11 mouse cellular contexts compared by ENCODE assay signal in the genomic region with DNA sequence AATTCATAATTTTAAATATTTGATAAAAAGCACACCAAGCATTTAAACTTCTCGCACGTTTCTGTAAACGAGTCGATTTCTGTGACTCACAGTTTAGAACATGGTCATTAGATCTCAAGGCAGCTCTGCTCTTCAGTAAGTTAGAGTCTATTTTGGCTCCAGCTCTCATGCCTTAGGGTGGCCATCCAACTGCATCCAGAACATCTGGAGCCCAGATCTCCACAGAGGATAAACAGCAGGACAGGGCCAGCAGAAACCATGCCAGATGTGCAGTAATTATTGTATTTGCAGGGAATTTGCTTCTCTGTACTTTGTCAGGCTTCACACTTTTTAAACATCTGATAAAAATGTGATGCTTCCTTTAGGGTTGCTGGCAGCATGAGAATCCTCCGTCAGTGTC.
DNase-seq lines count a peak whose midpoint lies in the region.
"Had no signal": no experiment of that assay in that cellular context is flagged by ENCODE, and none has a peak within 500 bp of the region (broad histone marks: within the 10 kb centered on the region; RNA-seq: fewer than 3 reads in every experiment).

No protein-coding gene starts in this region.

- no peak overlapping the region for H3K27ac ChIP-seq in embryonic facial prominence, embryonic 10.5 days (replicated peaks)
- H3K27ac ChIP-seq: heart, embryonic 15.5 days; midbrain, embryonic 10.5 days had no signal

- H3K27me3 ChIP-seq in embryonic facial prominence, embryonic 10.5 days (replicated peaks; ENCODE audit: low read depth, poor library complexity, severe bottlenecking) = no peaks in the 10 kb centered on the region
- H3K27me3 ChIP-seq: heart, embryonic 15.5 days had no signal

- no peaks in the 10 kb centered on the region for H3K36me3 ChIP-seq in embryonic facial prominence, embryonic 10.5 days (replicated peaks)
- H3K36me3 ChIP-seq: heart, embryonic 15.5 days; midbrain, embryonic 10.5 days had no signal

- DNase-seq in ovary, postnatal 14 days (ENCODE audit: low spot score) = peak; percentile 1
- DNase-seq in ovary, postnatal 36 days (ENCODE audit: low spot score) = no peak
- peak; percentile 30 for DNase-seq in embryonic facial prominence, embryonic 10.5 days (ENCODE audit: low spot score)
- DNase-seq in gastrocnemius, postnatal 25 days = peak; percentile 24
- peak; percentile 44 for DNase-seq in skeletal muscle tissue, adult 2 months (ENCODE audit: low read depth, low spot score)
- no peak for DNase-seq in spleen, postnatal 4 days (ENCODE audit: low spot score in 2 of 2)
- no peak for DNase-seq in adrenal gland, adult 18-20 months (ENCODE audit: low spot score in 2 of 2)
- DNase-seq in heart, adult 9 months (ENCODE audit: low spot score in 2 of 2) = no peak
- DNase-seq: cerebellum, adult 9-11 months had no signal

- H3K9me3 ChIP-seq in embryonic facial prominence, embryonic 10.5 days = no peaks in the 10 kb centered on the region
- H3K9me3 ChIP-seq: heart, embryonic 15.5 days; midbrain, embryonic 10.5 days had no signal

- WGBS in embryonic facial prominence, embryonic 10.5 days = 69% methylated on average over 5 of the region's 5 CpGs

- no peaks in the 10 kb centered on the region for H3K4me1 ChIP-seq in embryonic facial prominence, embryonic 10.5 days
- H3K4me1 ChIP-seq: heart, embryonic 15.5 days; midbrain, embryonic 10.5 days had no signal

- H3K4me3 ChIP-seq in embryonic facial prominence, embryonic 10.5 days = no peak overlapping the region
- H3K4me3 ChIP-seq: heart, embryonic 15.5 days; midbrain, embryonic 10.5 days had no signal

Comparison
In these comparisons a context has a peak if more than half of its experiments do, and no peak if none do; other contexts are left out.
1. DNase-seq: peak in ovary, postnatal 14 days (single experiment), embryonic facial prominence, embryonic 10.5 days (single experiment), gastrocnemius, postnatal 25 days (single experiment) and skeletal muscle tissue, adult 2 months (single experiment); none in ovary, postnatal 36 days (single experiment), spleen, postnatal 4 days (0 of 2), adrenal gland, adult 18-20 months (0 of 2) and heart, adult 9 months (0 of 2).